Mouse (Mus musculus) MEL (cell line): Measurements from ENCODE around the gene Metrn. TPM values are rescaled to one million over a fixed set of nuclear protein-coding genes. Genes with fewer than 3 reads are reported as not detected.

ENCODE experiments used
- DNase-seq: peaks from one replicate; pipeline ENCODE4 v3.0.0; 2011; ENCODE audit warnings: low read depth, low spot score
- H3K27ac ChIP-seq: 2 replicates; pipeline ENCODE4 v1.5.1; 2012; ENCODE audit warnings: low read depth, mild to moderate bottlenecking, control low read depth, low read length, moderate library complexity; ENCODE audit not compliant: control insufficient read depth
- H3K27me3 ChIP-seq, 2 experiments: fragments of 150-350 bp in 1 of 2; sonication (generic) in 1 of 2; 2 replicates each; pipeline ENCODE4 v1.6.1; 2012; ENCODE audit warnings: low read length in 2 of 2, mild to moderate bottlenecking in 2 of 2, improper control_type of control experiment in 1 of 2, moderate library complexity in 1 of 2; ENCODE audit not compliant: insufficient read depth in 2 of 2, control insufficient read depth in 1 of 2
- H3K36me3 ChIP-seq, 2 experiments: 2 replicates each; pipeline ENCODE4 v1.6.1; 2012 to 2014; ENCODE audit warnings: low read length in 2 of 2, improper control_type of control experiment in 1 of 2, inconsistent platforms in 1 of 2, mild to moderate bottlenecking in 1 of 2; ENCODE audit not compliant: insufficient read depth in 2 of 2, control insufficient read depth in 1 of 2
- H3K4me1 ChIP-seq, 2 experiments: fragments of 150-350 bp in 1 of 2; sonication (generic) in 1 of 2; 2 replicates each; pipeline ENCODE4 v1.6.1; 2012; ENCODE audit warnings: low read length in 2 of 2, improper control_type of control experiment in 1 of 2, mild to moderate bottlenecking in 1 of 2; ENCODE audit not compliant: insufficient read depth in 2 of 2, control insufficient read depth in 1 of 2
- H3K4me3 ChIP-seq, 2 experiments: fragments of 150-350 bp in 1 of 2; sonication (generic) in 1 of 2; 2 replicates each; pipeline ENCODE4 v1.5.1; 2012; ENCODE audit warnings: low read depth in 2 of 2, low read length in 2 of 2, mild to moderate bottlenecking in 2 of 2, moderate library complexity in 2 of 2, control low read depth in 1 of 2, improper control_type of control experiment in 1 of 2; ENCODE audit not compliant: control insufficient read depth in 1 of 2, insufficient read depth in 1 of 2
- H3K79me2 ChIP-seq: 2 replicates; pipeline ENCODE4 v1.6.1; 2012; ENCODE audit warnings: mild to moderate bottlenecking, low read length, moderate library complexity; ENCODE audit not compliant: control insufficient read depth, poor library complexity, insufficient read depth
- H3K9ac ChIP-seq: 2 replicates; pipeline ENCODE4 v1.6.1; 2012; ENCODE audit warnings: low read depth, mild to moderate bottlenecking, control low read depth, low read length, moderate library complexity; ENCODE audit not compliant: control insufficient read depth, poor library complexity, severe bottlenecking
- H3K9me3 ChIP-seq: fragments of 150-350 bp; sonication (generic); replicated peaks from 2 replicates; pipeline ENCODE4 v1.6.1; 2012; ENCODE audit warnings: mild to moderate bottlenecking, low read length, improper control_type of control experiment, moderate library complexity; ENCODE audit not compliant: insufficient read depth
- BHLHE40 ChIP-seq: IDR thresholded peaks from 2 replicates; pipeline ENCODE4 v1.6.1; 2012; ENCODE audit warnings: low read depth, mild to moderate bottlenecking, inconsistent platforms, low read length, improper control_type of control experiment, borderline replicate concordance
- CHD1 ChIP-seq: IDR thresholded peaks from 2 replicates; pipeline ENCODE4 v1.6.1; 2012; ENCODE audit warnings: low read depth, mild to moderate bottlenecking, inconsistent platforms, low read length, improper control_type of control experiment
- CHD2 ChIP-seq: IDR thresholded peaks from 2 replicates; pipeline ENCODE4 v1.6.1; 2011; ENCODE audit warnings: low read length, improper control_type of control experiment
- CTCF ChIP-seq, 3 experiments: IDR thresholded peaks in 2 of 3; conservative IDR thresholded peaks in 1 of 3; 2 replicates each; pipeline ENCODE4 v1.5.1; 2011 to 2012; ENCODE audit warnings: low read length in 3 of 3, low read depth in 2 of 3, mild to moderate bottlenecking in 2 of 3, improper control_type of control experiment in 1 of 3, inconsistent platforms in 1 of 3, mixed read lengths in 1 of 3, moderate library complexity in 1 of 3; ENCODE audit not compliant: control insufficient read depth in 1 of 3, insufficient read depth in 1 of 3, poor library complexity in 1 of 3, severe bottlenecking in 1 of 3
- E2F4 ChIP-seq: IDR thresholded peaks from 2 replicates; pipeline ENCODE4 v1.6.1; 2011; ENCODE audit warnings: low read depth, low read length, improper control_type of control experiment, borderline replicate concordance
- EP300 ChIP-seq, 2 experiments: IDR thresholded peaks; 2 replicates each; pipeline ENCODE4 v1.6.1; 2011; ENCODE audit warnings: improper control_type of control experiment in 2 of 2, low read length in 2 of 2, low read depth in 1 of 2, mild to moderate bottlenecking in 1 of 2
- GATA1 ChIP-seq: IDR thresholded peaks from 2 replicates; pipeline ENCODE4 v1.6.1; 2011; ENCODE audit warnings: low read depth, low read length, improper control_type of control experiment
- HCFC1 ChIP-seq: IDR thresholded peaks from 2 replicates; pipeline ENCODE4 v1.6.1; 2012; ENCODE audit warnings: low read depth, mild to moderate bottlenecking, inconsistent platforms, low read length, improper control_type of control experiment, moderate library complexity
- JUND ChIP-seq: IDR thresholded peaks from 2 replicates; pipeline ENCODE4 v1.6.1; 2011; ENCODE audit warnings: low read depth, mild to moderate bottlenecking, improper control_type of control experiment, low read length
- MAX ChIP-seq: IDR thresholded peaks from 2 replicates; pipeline ENCODE4 v1.6.1; 2011; ENCODE audit warnings: low read length, improper control_type of control experiment
- MEF2A ChIP-seq: IDR thresholded peaks from 2 replicates; pipeline ENCODE4 v1.6.1; 2014; ENCODE audit warnings: low read depth, mild to moderate bottlenecking, inconsistent platforms, low read length, improper control_type of control experiment; ENCODE audit not compliant: poor library complexity, insufficient replicate concordance, severe bottlenecking; ENCODE audit errors: extremely low read depth
- MXI1 ChIP-seq: IDR thresholded peaks from 2 replicates; pipeline ENCODE4 v1.6.1; 2011; ENCODE audit warnings: mild to moderate bottlenecking, low read depth, low read length, improper control_type of control experiment
- NELFE ChIP-seq: IDR thresholded peaks from 2 replicates; pipeline ENCODE4 v1.6.1; 2011; ENCODE audit warnings: low read depth, low read length, improper control_type of control experiment
- NRF1 ChIP-seq: IDR thresholded peaks from 2 replicates; pipeline ENCODE4 v1.6.1; 2014; ENCODE audit warnings: low read depth, mild to moderate bottlenecking, inconsistent platforms, low read length, improper control_type of control experiment, moderate library complexity; ENCODE audit not compliant: poor library complexity, insufficient read depth, severe bottlenecking
- POLR2A ChIP-seq, 2 experiments: IDR thresholded peaks; 2 replicates each; pipeline ENCODE4 v1.6.1; 2011 to 2012; ENCODE audit warnings: low read length in 2 of 2, mild to moderate bottlenecking in 2 of 2, control low read depth in 1 of 2, improper control_type of control experiment in 1 of 2, low read depth in 1 of 2, moderate library complexity in 1 of 2; ENCODE audit not compliant: control insufficient read depth in 1 of 2, insufficient read depth in 1 of 2, poor library complexity in 1 of 2
- POLR2AphosphoS2 ChIP-seq: IDR thresholded peaks from 2 replicates; pipeline ENCODE4 v1.6.1; 2011; ENCODE audit warnings: low read length, improper control_type of control experiment
- POLR2AphosphoS5 ChIP-seq: IDR thresholded peaks from 2 replicates; pipeline ENCODE4 v1.6.1; 2012; ENCODE audit warnings: low read depth, borderline replicate concordance, mild to moderate bottlenecking, inconsistent platforms, low read length, moderate library complexity, mixed read lengths
- RAD21 ChIP-seq: IDR thresholded peaks from 2 replicates; pipeline ENCODE4 v1.6.1; 2011; ENCODE audit warnings: mild to moderate bottlenecking, low read depth, low read length, improper control_type of control experiment
- RCOR1 ChIP-seq: IDR thresholded peaks from 2 replicates; pipeline ENCODE4 v1.6.1; 2012; ENCODE audit warnings: low read depth, mild to moderate bottlenecking, inconsistent platforms, low read length, improper control_type of control experiment
- SMC3 ChIP-seq: IDR thresholded peaks from 2 replicates; pipeline ENCODE4 v1.6.1; 2011; ENCODE audit warnings: low read depth, low read length, improper control_type of control experiment
- TAL1 ChIP-seq: IDR thresholded peaks from 2 replicates; pipeline ENCODE4 v1.6.1; 2012; ENCODE audit warnings: mild to moderate bottlenecking, inconsistent platforms, low read length, moderate library complexity, mixed read lengths
- TBP ChIP-seq: IDR thresholded peaks from 2 replicates; pipeline ENCODE4 v1.8.0; 2011; ENCODE audit warnings: low read depth, low read length, improper control_type of control experiment
- TCF12 ChIP-seq: IDR thresholded peaks from 2 replicates; pipeline ENCODE4 v1.6.1; 2014; ENCODE audit warnings: low read depth, mild to moderate bottlenecking, inconsistent platforms, low read length, improper control_type of control experiment, moderate library complexity
- USF1 ChIP-seq: IDR thresholded peaks from 2 replicates; pipeline ENCODE4 v1.6.1; 2014; ENCODE audit warnings: low read depth, mild to moderate bottlenecking, inconsistent platforms, low read length, improper control_type of control experiment, moderate library complexity
- ZMIZ1 ChIP-seq: IDR thresholded peaks from 2 replicates; pipeline ENCODE4 v1.6.1; 2012; ENCODE audit warnings: low read depth, mild to moderate bottlenecking, inconsistent platforms, low read length, improper control_type of control experiment, moderate library complexity
- ZNF384 ChIP-seq: IDR thresholded peaks from 2 replicates; pipeline ENCODE4 v1.6.1; 2012; ENCODE audit warnings: low read depth, mild to moderate bottlenecking, inconsistent platforms, low read length, improper control_type of control experiment
- polyA plus RNA-seq, 2 experiments: library from polyadenylated mRNA; stranded (reverse) in 1 of 2; unstranded in 1 of 2; fragments of >175 nt in 1 of 2; fragments of >200 nt in 1 of 2; gene quantifications; 2 replicates each; pipeline versions ENCODE4 v1.2.1 to v1.2.4; 2012; ENCODE audit warnings: low replicate concordance in 2 of 2, low read depth in 1 of 2; ENCODE audit not compliant: insufficient read length in 2 of 2, insufficient read depth in 1 of 2, missing spikeins in 1 of 2
- total RNA-seq: library from RNA; depleted of rRNA; stranded (reverse); fragments of 300-350 nt; gene quantifications from 2 replicates; pipeline ENCODE4 v1.2.3, GENCODE M21; 2012

Metrn gene
- total and polyA plus RNA-seq, 3 experiments = 95.7 to 116 TPM; not detected in 1

- DNase-seq = no peak
- no peaks in the 10 kb centered on the region for H3K36me3 ChIP-seq
- no peaks in the 10 kb centered on the region for H3K9me3 ChIP-seq
- peaks cover 0 to 3% of the 10 kb centered on the region in 2 experiments; a peak in 1 of 4 replicates for H3K27me3 ChIP-seq
- no peak overlapping the region for H3K27ac ChIP-seq
- H3K9ac ChIP-seq = no peak overlapping the region
- TF ChIP-seq ZNF384 (no peak), RCOR1 (no peak), CHD2 (no peak), CTCF (IDR thresholded peaks at IDR 0.05 in 2 of 3, conservative IDR thresholded peaks at IDR 0.05 in 1 of 3; ENCODE audit: control insufficient read depth in 1 of 3, insufficient read depth in 1 of 3, low read depth in 2 of 3, low read length in 3 of 3, poor library complexity in 1 of 3, severe bottlenecking in 1 of 3) (no peak), NRF1 (no peak), NELFE (no peak), MXI1 (no peak), USF1 (no peak), MEF2A (no peak), EP300 (IDR thresholded peaks at IDR 0.05; ENCODE audit: low read depth in 1 of 2, low read length in 2 of 2) (no peak)
- no peak overlapping the region for H3K4me3 ChIP-seq
- H3K79me2 ChIP-seq = no peaks in the 10 kb centered on the region
- H3K4me1 ChIP-seq = no peaks in the 10 kb centered on the region
Observed at GRCm38 (mm10) chr17:25748238-25748637, 48.7 kb downstream of the Metrn start.

- no peaks in the 10 kb centered on the region for H3K79me2 ChIP-seq
- no peak for DNase-seq
- no peak overlapping the region for H3K27ac ChIP-seq
- H3K9me3 ChIP-seq = no peaks in the 10 kb centered on the region
- peaks cover 4 to 5% of the 10 kb centered on the region in 2 experiments; a peak in 2 of 4 replicates for H3K27me3 ChIP-seq
- TF ChIP-seq TAL1 = no peak
- TF ChIP-seq, all 39 proteins: peak for 0
- H3K36me3 ChIP-seq = no peaks in the 10 kb centered on the region
- no peaks in the 10 kb centered on the region for H3K4me1 ChIP-seq
- no peak overlapping the region for H3K4me3 ChIP-seq
- H3K9ac ChIP-seq = no peak overlapping the region
Observed at GRCm38 (mm10) chr17:25744311-25744710, 52.6 kb downstream of the Metrn start.

GRCm38 (mm10) chr17:25743831-25744230 lies 53.1 kb downstream of the Metrn start:
- Histone ChIP-seq H3K36me3 (no peaks in the 10 kb centered on the region), H3K9me3 (no peaks in the 10 kb centered on the region), H3K4me1 (no peaks in the 10 kb centered on the region), H3K79me2 (no peaks in the 10 kb centered on the region), H3K4me3 (no peak overlapping the region), H3K9ac (no peak overlapping the region), H3K27me3 (peaks cover 4 to 5% of the 10 kb centered on the region in 2 experiments; a peak in 2 of 4 replicates), H3K27ac (no peak overlapping the region)
- DNase-seq = no peak
- TF ChIP-seq GATA1 (no peak), MAX (no peak), CHD1 (no peak), JUND (no peak), RAD21 (no peak), HCFC1 (no peak), TBP (no peak), NRF1 (no peak), ZMIZ1 (no peak), MXI1 (no peak), SMC3 (no peak), POLR2AphosphoS2 (no peak), POLR2AphosphoS5 (no peak), TCF12 (no peak), E2F4 (no peak), POLR2A (IDR thresholded peaks at IDR 0.05; ENCODE audit: control insufficient read depth in 1 of 2, insufficient read depth in 1 of 2, low read depth in 1 of 2, low read length in 2 of 2, poor library complexity in 1 of 2) (no peak), BHLHE40 (no peak)
